Mouse (Mus musculus) C2C12 (cell line): ENCODE data around the gene Dnajb12.

Source experiments
- CEBPB ChIP-seq: IDR thresholded peaks from one replicate; pipeline ENCODE4 v1.6.1; 2011; ENCODE audit warnings: low read depth, mild to moderate bottlenecking, control low read depth, moderate library complexity
- CTCF ChIP-seq: IDR thresholded peaks from one replicate; pipeline ENCODE4 v1.5.1; 2011; ENCODE audit not compliant: control insufficient read depth, insufficient read depth, insufficient read length
- MYOG ChIP-seq: IDR thresholded peaks from one replicate; pipeline ENCODE4 v1.6.1; 2011; ENCODE audit not compliant: control insufficient read depth, insufficient read length; ENCODE audit errors: extremely low read depth

- no peak for TF ChIP-seq CTCF
- no peak for TF ChIP-seq CEBPB
- no peak for TF ChIP-seq MYOG
These were observed 59.3 kb downstream of the Dnajb12 start for GRCm38 (mm10) chr10:59938662-59939061.
